Mouse (Mus musculus) lung, embryonic 16.5 days (tissue): ENCODE results near the gene Rarres1. TPM values are rescaled to one million over a fixed set of nuclear protein-coding genes. Genes with fewer than 3 reads are reported as not detected.

ENCODE experiments used
- ATAC-seq: fragments of 200-750 bp; cut with Nextera tagmentation; 2 replicates; pipeline ENCODE4 v1.8.0; 2017; ENCODE audit warnings: low read depth, mild to moderate bottlenecking, moderate library complexity
- H3K27ac ChIP-seq: fragments of 300-500 bp; sonication (generic); 2 replicates; pipeline ENCODE4 v1.5.1; 2014; ENCODE audit warnings: mild to moderate bottlenecking, control low read depth, low read length
- H3K27me3 ChIP-seq: fragments of 300-500 bp; sonication (generic); 2 replicates; pipeline ENCODE4 v1.6.1; 2014; ENCODE audit warnings: low read depth, low read length, mixed read lengths; ENCODE audit not compliant: control insufficient read depth, insufficient read depth
- H3K36me3 ChIP-seq: fragments of 300-500 bp; sonication (generic); 2 replicates; pipeline ENCODE4 v1.6.1; 2014; ENCODE audit warnings: low read length; ENCODE audit not compliant: control insufficient read depth, insufficient read depth
- H3K4me1 ChIP-seq: fragments of 300-500 bp; sonication (generic); replicated peaks from 2 replicates; pipeline ENCODE4 v1.6.1; 2014; ENCODE audit warnings: low read length, mixed read lengths; ENCODE audit not compliant: control insufficient read depth, insufficient read depth
- H3K4me2 ChIP-seq: fragments of 300-500 bp; sonication (generic); 2 replicates; pipeline ENCODE4 v1.6.1; 2014; ENCODE audit warnings: low read depth, low read length, control low read depth
- H3K4me3 ChIP-seq: fragments of 300-500 bp; sonication (generic); 2 replicates; pipeline ENCODE4 v1.5.1; 2014; ENCODE audit warnings: mild to moderate bottlenecking, low read length, control low read depth
- H3K9ac ChIP-seq: fragments of 300-500 bp; sonication (generic); 2 replicates; pipeline ENCODE4 v1.6.1; 2014; ENCODE audit warnings: low read length, control low read depth
- H3K9me3 ChIP-seq: fragments of 300-500 bp; sonication (generic); 2 replicates; pipeline ENCODE4 v1.6.1; 2016; ENCODE audit warnings: low read length; ENCODE audit not compliant: control insufficient read depth
- WGBS: fragments of 180-500 bp; shearing (Covaris S2); extraction: QIAGEN DNeasy Blood & Tissue Kit; methylation state at CpG from one replicate; pipeline ENCODE4 v1.1.7; 2014; 5-methylcytosine and 5-hydroxymethylcytosine counted together
- polyA plus RNA-seq: library from polyadenylated mRNA; unstranded; fragments of >200 nt; fragmentation: Nextera tagmentation; extraction: Ambion mirVana; gene quantifications from 2 replicates; pipeline ENCODE4 v1.2.1, GENCODE M21; 2015

The Rarres1 gene
- polyA plus RNA-seq, 1 experiment from 2014 or later: 5.2 TPM

DNA sequence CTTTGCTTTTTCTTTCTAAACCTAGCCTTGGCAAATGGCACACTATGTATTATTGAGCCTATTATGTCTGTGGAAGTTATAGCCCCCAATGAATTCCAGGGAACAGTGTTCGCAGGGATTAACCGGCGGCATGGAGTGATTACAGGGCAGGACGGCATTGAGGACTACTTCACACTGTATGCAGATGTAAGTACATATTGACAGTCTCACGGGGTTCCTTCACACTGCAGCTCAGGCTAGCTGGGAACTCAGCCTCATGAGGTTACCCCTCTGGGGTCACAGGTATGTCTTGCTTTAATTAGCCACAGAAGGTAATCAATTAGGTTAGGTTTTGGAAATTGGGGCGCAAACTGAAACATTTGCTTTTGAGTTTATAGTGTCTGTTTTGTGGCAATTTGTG lies 41.9 kb downstream of the Rarres1 start:
- no peak for ATAC-seq
- Histone ChIP-seq H3K27ac (no peak overlapping the region), H3K9ac (no peak overlapping the region), H3K36me3 (peaks cover 16% of the 10 kb centered on the region), H3K4me1 (no peaks in the 10 kb centered on the region), H3K4me2 (no peak overlapping the region), H3K27me3 (no peaks in the 10 kb centered on the region), H3K4me3 (no peak overlapping the region), H3K9me3 (no peaks in the 10 kb centered on the region)
- WGBS: 71% methylated on average over 6 of the region's 6 CpGs

DNA sequence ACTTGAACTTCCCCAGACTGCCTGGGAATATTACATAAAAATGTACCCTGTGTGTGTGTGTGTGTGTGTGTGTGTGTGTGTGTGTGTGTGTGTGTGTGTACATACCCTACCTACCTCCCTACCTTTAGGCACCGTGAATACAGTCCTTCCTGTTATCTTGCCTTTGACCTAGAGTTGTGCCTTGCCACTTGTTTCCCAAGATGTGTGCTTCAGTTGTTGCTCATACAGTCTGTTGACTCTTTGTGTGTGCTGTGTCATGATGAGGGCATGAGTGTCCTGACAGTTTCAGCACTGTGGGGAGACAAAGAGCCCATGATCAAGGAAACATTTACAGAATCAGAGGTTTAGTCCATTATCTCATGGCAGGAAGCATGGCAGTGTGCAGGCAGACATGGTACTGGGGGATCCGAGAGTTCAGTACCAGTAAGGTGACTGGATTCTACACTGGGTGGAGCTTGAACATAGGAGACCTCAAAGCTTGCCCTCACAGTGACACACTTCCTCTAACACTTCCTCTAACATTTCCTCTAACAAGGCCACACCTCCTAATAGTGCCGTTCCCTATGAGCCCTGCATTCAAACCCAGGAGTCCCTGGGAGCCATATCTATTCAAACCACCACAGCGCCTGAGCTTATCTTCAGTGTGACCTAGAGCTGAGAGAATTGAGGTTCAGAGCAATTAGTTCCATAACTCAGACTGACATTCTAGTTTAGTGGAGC lies 43.8 kb downstream of the Rarres1 start:
- Histone ChIP-seq H3K4me3 (no peak overlapping the region), H3K27ac (no peak overlapping the region), H3K27me3 (no peaks in the 10 kb centered on the region), H3K9me3 (no peaks in the 10 kb centered on the region), H3K4me1 (no peaks in the 10 kb centered on the region), H3K9ac (no peak overlapping the region), H3K36me3 (peaks cover 19% of the 10 kb centered on the region), H3K4me2 (no peak overlapping the region)
- no peak for ATAC-seq
- 73% methylated on average over 4 of the region's 4 CpGs for WGBS

DNA sequence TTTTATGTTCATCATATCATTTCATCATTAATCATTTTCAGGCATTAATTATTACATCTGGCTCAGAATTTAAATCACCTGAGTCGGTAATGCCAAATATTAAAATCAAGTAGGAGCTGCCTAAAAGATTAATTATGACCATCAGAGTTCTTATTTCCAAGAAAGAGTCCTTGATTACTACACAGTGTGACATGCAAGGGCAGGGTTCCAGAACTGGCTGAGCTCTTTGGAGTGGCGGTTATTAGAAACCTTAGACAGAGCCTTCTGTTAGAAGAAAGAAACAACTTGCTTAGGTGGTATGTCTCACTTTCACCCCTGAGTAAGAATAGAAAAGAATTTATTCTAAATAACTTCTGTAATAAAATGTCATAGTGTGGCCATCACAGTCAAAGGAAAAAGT lies 48.0 kb downstream of the Rarres1 start:
- no peak for ATAC-seq
- no peaks in the 10 kb centered on the region for H3K27me3 ChIP-seq
- 0 out of 2 replicates have a peak, but pooled peaks cover 4% of the 10 kb centered on the region for H3K4me1 ChIP-seq
- H3K9ac ChIP-seq: no peak overlapping the region
- H3K4me3 ChIP-seq: no peak overlapping the region
- H3K27ac ChIP-seq: no peak overlapping the region
- H3K4me2 ChIP-seq: no peak overlapping the region
- no peaks in the 10 kb centered on the region for H3K9me3 ChIP-seq
- H3K36me3 ChIP-seq: peaks cover 7% of the 10 kb centered on the region
- 89% methylated on average over 2 of the region's 2 CpGs for WGBS

DNA sequence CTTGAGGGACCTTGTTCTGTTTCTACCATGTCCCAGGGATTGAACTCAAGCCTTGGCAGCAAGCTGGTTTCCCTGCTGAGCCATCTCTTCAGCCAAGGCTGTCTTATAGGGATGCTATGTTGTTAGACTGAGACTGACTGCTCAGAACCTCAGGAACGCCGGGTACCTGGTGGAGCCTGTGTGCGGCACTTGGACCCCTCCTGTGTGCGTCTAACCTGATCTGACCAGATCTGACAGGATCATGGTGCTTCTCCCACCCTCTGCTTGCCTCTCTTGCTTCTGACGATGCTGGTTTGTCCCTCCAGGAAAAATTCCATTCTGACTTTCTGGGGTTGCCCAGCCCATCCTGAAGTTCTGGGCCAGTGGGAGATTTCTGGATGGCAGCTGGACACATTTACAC lies 48.7 kb downstream of the Rarres1 start:
- Histone ChIP-seq H3K4me3 (no peak overlapping the region), H3K9me3 (no peaks in the 10 kb centered on the region), H3K4me2 (no peak overlapping the region), H3K36me3 (peaks cover 7% of the 10 kb centered on the region), H3K9ac (no peak overlapping the region), H3K27me3 (no peaks in the 10 kb centered on the region), H3K4me1 (peaks cover 4% of the 10 kb centered on the region; the same call in 1 of the 2 replicates), H3K27ac (no peak overlapping the region)
- 95% methylated on average over 5 of the region's 5 CpGs for WGBS
- ATAC-seq: no peak

DNA sequence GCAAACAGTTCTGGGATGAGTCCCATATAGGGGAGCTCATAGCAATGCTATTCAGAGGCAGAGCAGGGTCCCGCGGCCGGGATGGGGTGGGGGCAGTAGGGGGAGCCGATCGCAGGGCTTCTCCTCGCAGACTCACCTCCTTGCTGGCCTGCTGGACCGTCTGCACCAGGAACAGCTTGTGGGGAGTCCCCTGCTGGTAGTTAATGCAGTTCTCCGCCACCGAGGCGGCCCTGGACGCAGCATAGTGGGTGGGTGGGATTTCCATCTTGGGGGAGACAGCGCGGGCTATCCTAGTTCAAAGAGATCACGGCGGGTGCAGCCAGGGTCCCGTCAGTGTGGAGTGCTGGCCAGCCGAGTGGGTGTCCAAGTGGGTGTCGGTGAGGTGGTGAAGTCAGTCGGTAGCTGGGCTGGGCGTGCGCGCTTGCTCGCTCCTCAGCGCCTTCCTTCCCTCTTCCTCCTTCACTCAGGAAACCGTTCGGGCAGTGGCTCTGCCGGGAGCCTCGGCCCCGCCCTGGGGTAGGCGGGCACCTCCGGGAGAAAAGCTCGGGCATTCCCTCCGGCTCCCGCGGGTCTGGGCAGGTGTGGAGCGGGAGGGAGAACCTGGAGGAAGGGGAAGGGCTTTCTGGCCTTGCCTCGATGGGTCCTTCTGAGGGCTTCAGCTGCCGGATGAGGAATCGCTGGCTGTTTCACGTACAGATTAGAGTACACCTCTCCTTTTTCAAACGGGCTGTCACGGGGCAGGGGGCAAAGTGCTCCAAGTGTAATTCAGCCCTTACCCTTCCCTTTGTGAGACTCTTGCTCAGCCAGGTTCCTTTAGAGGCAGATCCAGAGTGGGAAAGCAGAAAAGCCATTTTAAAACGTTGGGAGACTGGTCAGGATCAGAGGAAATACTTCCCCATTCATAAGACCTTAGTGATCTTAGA lies 51.6 kb downstream of the Rarres1 start, which contains the start of gene Lxn:
Gene Lxn (minus strand): TSS at position 477 of the 923 bp plus-strand sequence.
- under 1% methylated on average over 42 of the region's 43 CpGs for WGBS
- Histone ChIP-seq H3K27me3 (no peaks in the 10 kb centered on the region), H3K4me3 (peak within 1 kb of the TSS; percentile 62), H3K36me3 (peaks cover 25% of the 10 kb centered on the region), H3K4me2 (peak within 1 kb of the TSS; percentile 80), H3K27ac (peak within 1 kb of the TSS; percentile 92), H3K9me3 (no peaks in the 10 kb centered on the region), H3K4me1 (peaks cover 4% of the 10 kb centered on the region; the same call in 1 of the 2 replicates), H3K9ac (peak within 1 kb of the TSS; percentile 74)
- peak; percentile 94 for ATAC-seq

- ATAC-seq: peak; percentile 57; the same call in 1 of the 2 replicates
- Histone ChIP-seq H3K9ac (peak overlapping the region; percentile 74), H3K27me3 (no peaks in the 10 kb centered on the region), H3K27ac (peak overlapping the region; percentile 92), H3K4me3 (peak overlapping the region; percentile 62), H3K36me3 (peaks cover 26% of the 10 kb centered on the region), H3K4me2 (peak overlapping the region; percentile 80), H3K9me3 (no peaks in the 10 kb centered on the region), H3K4me1 (peaks cover 4% of the 10 kb centered on the region; the same call in 1 of the 2 replicates)
- under 1% methylated on average over 12 of the region's 12 CpGs for WGBS
Observed at GRCm38 (mm10) chr3:67463001-67463400, 52.3 kb downstream of the Rarres1 start.

GRCm38 (mm10) chr3:67462578-67462977 lies 52.7 kb downstream of the Rarres1 start:
- H3K27ac ChIP-seq: no peak overlapping the region
- 19% methylated on average over 10 of the region's 10 CpGs for WGBS
- no peaks in the 10 kb centered on the region for H3K9me3 ChIP-seq
- H3K4me1 ChIP-seq: peaks cover 4% of the 10 kb centered on the region; the same call in 1 of the 2 replicates
- H3K4me3 ChIP-seq: peak overlapping the region; percentile 62
- ATAC-seq: peak; percentile 59
- H3K36me3 ChIP-seq: peaks cover 26% of the 10 kb centered on the region
- peak overlapping the region; percentile 74 for H3K9ac ChIP-seq
- peak overlapping the region; percentile 80 for H3K4me2 ChIP-seq
- H3K27me3 ChIP-seq: no peaks in the 10 kb centered on the region

- no peak for ATAC-seq
- Histone ChIP-seq H3K27me3 (no peaks in the 10 kb centered on the region), H3K9me3 (no peaks in the 10 kb centered on the region), H3K9ac (peak overlapping the region; percentile 21; the same call in 1 of the 2 replicates), H3K27ac (no peak overlapping the region), H3K36me3 (peaks cover 26% of the 10 kb centered on the region), H3K4me2 (peak overlapping the region; percentile 80), H3K4me3 (peak overlapping the region; percentile 62), H3K4me1 (peaks cover 4% of the 10 kb centered on the region; the same call in 1 of the 2 replicates)
- 67% methylated on average over 7 of the region's 7 CpGs for WGBS
Observed at GRCm38 (mm10) chr3:67462015-67462414, 53.3 kb downstream of the Rarres1 start.

DNA sequence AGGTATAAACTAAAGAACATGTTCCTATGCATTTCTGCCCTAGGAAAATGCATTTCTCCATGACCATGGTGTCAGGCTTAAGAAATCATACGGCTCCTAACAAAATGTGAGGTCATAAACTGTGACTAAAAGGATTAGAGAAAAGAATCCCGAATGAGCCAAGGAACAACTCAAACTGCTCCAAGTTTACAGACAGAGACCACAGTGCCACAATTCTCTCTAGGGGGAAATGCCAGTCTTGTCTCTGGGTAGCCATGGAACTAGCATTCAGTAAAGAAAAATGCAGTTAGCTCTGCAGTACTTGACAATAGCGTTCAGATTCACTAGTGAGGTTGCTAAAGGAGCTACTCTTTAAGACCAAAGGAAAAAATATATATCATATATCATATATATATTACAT lies 55.4 kb downstream of the Rarres1 start:
- Histone ChIP-seq H3K9ac (no peak overlapping the region), H3K4me3 (no peak overlapping the region), H3K36me3 (peaks cover 28% of the 10 kb centered on the region), H3K27me3 (no peaks in the 10 kb centered on the region), H3K4me1 (peaks cover 4% of the 10 kb centered on the region; the same call in 1 of the 2 replicates), H3K27ac (no peak overlapping the region), H3K9me3 (no peaks in the 10 kb centered on the region), H3K4me2 (no peak overlapping the region)
- no peak for ATAC-seq
- 93% methylated on average over 3 of the region's 3 CpGs for WGBS
